In genomic region chr4:59197462-59197861, GRCm38 (mm10) we compare ENCODE assay signal across 25 mouse cellular contexts. TPM values are rescaled to one million over a fixed set of nuclear protein-coding genes. Genes with fewer than 3 reads are reported as not detected.
A peak's percentile ranks its signal among the peaks of the same experiment; 100 is the strongest.
DNase-seq lines count a peak whose midpoint lies in the region; ATAC-seq and TF ChIP-seq lines count a peak whose summit lies in the region.
"Had no signal": no experiment of that assay in that cellular context is flagged by ENCODE, and none has a peak within 500 bp of the region (broad histone marks: within the 10 kb centered on the region; RNA-seq: fewer than 3 reads in every experiment).

No protein-coding gene starts in this region.

- H3K4me3 ChIP-seq in hindbrain, embryonic 15.5 days, result no peak overlapping the region
- no peak overlapping the region for H3K4me3 ChIP-seq in hindbrain, postnatal 0 days (ENCODE audit: low read length)
- H3K4me3 ChIP-seq in bone marrow, adult 2 months (replicated peaks; ENCODE audit: control insufficient read depth, low read depth, low read length), result no peak overlapping the region
- no peak overlapping the region for H3K4me3 ChIP-seq in limb, embryonic 13.5 days
- H3K4me3 ChIP-seq in liver, postnatal 0 days (ENCODE audit: low read depth, low read length), result no peak overlapping the region
- no peak overlapping the region for H3K4me3 ChIP-seq in forebrain, embryonic 12.5 days (replicated peaks)
- H3K4me3 ChIP-seq: forebrain, embryonic 15.5 days; layer of hippocampus, adult 2 months; left cerebral cortex, adult 2 months; limb, embryonic 15.5 days had no signal

- no peak overlapping the region for H3K4me2 ChIP-seq in hindbrain, embryonic 15.5 days
- H3K4me2 ChIP-seq in hindbrain, postnatal 0 days (ENCODE audit: low read depth, low read length), result no peak overlapping the region
- peak overlapping the region; percentile 45 for H3K4me2 ChIP-seq in limb, embryonic 13.5 days (replicated peaks)
- peak overlapping the region; percentile 63; the same call in 1 of the 2 replicates for H3K4me2 ChIP-seq in liver, postnatal 0 days (ENCODE audit: low read depth, low read length)
- H3K4me2 ChIP-seq in forebrain, embryonic 12.5 days, result no peak overlapping the region
- H3K4me2 ChIP-seq: forebrain, embryonic 15.5 days; limb, embryonic 15.5 days had no signal

- H3K9ac ChIP-seq in hindbrain, embryonic 15.5 days, result no peak overlapping the region
- H3K9ac ChIP-seq in hindbrain, postnatal 0 days (replicated peaks; ENCODE audit: low read length), result no peak overlapping the region
- H3K9ac ChIP-seq in limb, embryonic 13.5 days, result no peak overlapping the region
- H3K9ac ChIP-seq in liver, postnatal 0 days (replicated peaks), result 0 out of 2 replicates have a peak overlapping the region, but pooled peaks have one; percentile 52
- H3K9ac ChIP-seq in forebrain, embryonic 12.5 days, result no peak overlapping the region
- H3K9ac ChIP-seq: forebrain, embryonic 15.5 days; limb, embryonic 15.5 days had no signal

- ATAC-seq in hindbrain, embryonic 15.5 days (ENCODE audit: low FRiP score, low read depth), result no peak
- ATAC-seq in hindbrain, postnatal 0 days, result no peak
- peak; percentile 74 for ATAC-seq in limb, embryonic 13.5 days (ENCODE audit: low FRiP score, low read depth)
- ATAC-seq in liver, postnatal 0 days, result no peak
- no peak for ATAC-seq in forebrain, embryonic 12.5 days (ENCODE audit: low FRiP score)
- ATAC-seq: activated CD4-positive, CD25-positive, alpha-beta regulatory T cell, adult 4 months; forebrain, embryonic 15.5 days; inflammation-experienced regulatory T-cells, adult 6 months had no signal

- no peak for TF ChIP-seq EP300 in liver, postnatal 0 days (IDR thresholded peaks at IDR 0.05; ENCODE audit: low read depth)

- no peak for TF ChIP-seq CTCF in hindbrain, postnatal 0 days (IDR thresholded peaks at IDR 0.05; ENCODE audit: low read depth)
- TF ChIP-seq CTCF in bone marrow, adult 2 months (IDR thresholded peaks at IDR 0.05; ENCODE audit: control insufficient read depth, insufficient read depth, low read length), result no peak
- TF ChIP-seq CTCF in liver, postnatal 0 days (IDR thresholded peaks at IDR 0.05; ENCODE audit: low read depth), result no peak

- H3K27ac ChIP-seq in hindbrain, embryonic 15.5 days (replicated peaks), result 0 out of 2 replicates have a peak overlapping the region, but pooled peaks have one; percentile 31
- H3K27ac ChIP-seq in hindbrain, postnatal 0 days, result no peak overlapping the region
- H3K27ac ChIP-seq in bone marrow, adult 2 months (ENCODE audit: control insufficient read depth, insufficient read depth, low read depth, low read length, poor library complexity), result 0 out of 2 replicates have a peak overlapping the region, but pooled peaks have one; percentile 50
- H3K27ac ChIP-seq in limb, embryonic 13.5 days, result peak overlapping the region; percentile 81; the same call in 1 of the 2 replicates
- peak overlapping the region; percentile 84; the same call in 1 of the 2 replicates for H3K27ac ChIP-seq in liver, postnatal 0 days (ENCODE audit: low read depth)
- H3K27ac ChIP-seq in forebrain, embryonic 12.5 days, result no peak overlapping the region
- H3K27ac ChIP-seq: forebrain, embryonic 15.5 days; layer of hippocampus, adult 2 months; left cerebral cortex, adult 2 months had no signal

- intact Hi-C loops in left cerebral cortex, postnatal 25 days (cut with DNase I), result no loop called here

- no peaks in the 10 kb centered on the region for H3K9me3 ChIP-seq in hindbrain, embryonic 15.5 days
- no peaks in the 10 kb centered on the region for H3K9me3 ChIP-seq in hindbrain, postnatal 0 days (ENCODE audit: low read length)
- H3K9me3 ChIP-seq in limb, embryonic 13.5 days, result no peaks in the 10 kb centered on the region
- no peaks in the 10 kb centered on the region for H3K9me3 ChIP-seq in liver, postnatal 0 days (ENCODE audit: low read length)
- H3K9me3 ChIP-seq in forebrain, embryonic 12.5 days, result no peaks in the 10 kb centered on the region
- H3K9me3 ChIP-seq: forebrain, embryonic 15.5 days; limb, embryonic 15.5 days had no signal

- no peak for TF ChIP-seq POLR2A in bone marrow, adult 2 months (IDR thresholded peaks at IDR 0.05; ENCODE audit: borderline replicate concordance, control insufficient read depth, low read depth, low read length)

- H3K36me3 ChIP-seq in hindbrain, embryonic 15.5 days, result no peaks in the 10 kb centered on the region
- no peaks in the 10 kb centered on the region for H3K36me3 ChIP-seq in hindbrain, postnatal 0 days (ENCODE audit: insufficient read depth, low read length)
- H3K36me3 ChIP-seq in limb, embryonic 13.5 days, result no peaks in the 10 kb centered on the region
- H3K36me3 ChIP-seq in liver, postnatal 0 days (replicated peaks; ENCODE audit: insufficient read depth, low read length), result 0 out of 2 replicates have a peak, but pooled peaks cover 5% of the 10 kb centered on the region
- no peaks in the 10 kb centered on the region for H3K36me3 ChIP-seq in forebrain, embryonic 12.5 days (replicated peaks)
- H3K36me3 ChIP-seq: forebrain, embryonic 15.5 days; limb, embryonic 15.5 days had no signal

- no peak for DNase-seq in hindbrain, postnatal 0 days (ENCODE audit: low spot score)
- DNase-seq in liver, postnatal 0 days, result no peak
- DNase-seq in left cerebral cortex, postnatal 25 days (ENCODE audit: low spot score in 2 of 2), result no peak
- no peak for DNase-seq in cerebellum, adult 9-10 months
- DNase-seq: adrenal gland, postnatal 25 days; B cell, adult 2 months; cerebellum, adult 8-10 months; heart, postnatal 4 days; lung, postnatal 14 days; right cerebral cortex, postnatal 4 days had no signal

- no peaks in the 10 kb centered on the region for H3K27me3 ChIP-seq in hindbrain, embryonic 15.5 days
- H3K27me3 ChIP-seq in hindbrain, postnatal 0 days (ENCODE audit: insufficient read depth, low read length), result no peaks in the 10 kb centered on the region
- no peaks in the 10 kb centered on the region for H3K27me3 ChIP-seq in limb, embryonic 13.5 days
- H3K27me3 ChIP-seq in liver, postnatal 0 days (ENCODE audit: insufficient read depth, low read length), result no peaks in the 10 kb centered on the region
- no peaks in the 10 kb centered on the region for H3K27me3 ChIP-seq in forebrain, embryonic 12.5 days
- H3K27me3 ChIP-seq: forebrain, embryonic 15.5 days; limb, embryonic 15.5 days; Patski had no signal

- peaks cover 30% of the 10 kb centered on the region for H3K4me1 ChIP-seq in hindbrain, embryonic 15.5 days (replicated peaks)
- H3K4me1 ChIP-seq in hindbrain, postnatal 0 days (ENCODE audit: insufficient read depth, low read length), result peaks cover 15% of the 10 kb centered on the region
- H3K4me1 ChIP-seq in bone marrow, adult 2 months (ENCODE audit: control insufficient read depth, insufficient read depth, low read length), result peaks cover 8% of the 10 kb centered on the region
- peaks cover 56% of the 10 kb centered on the region for H3K4me1 ChIP-seq in limb, embryonic 13.5 days
- H3K4me1 ChIP-seq in liver, postnatal 0 days (ENCODE audit: insufficient read depth), result peaks cover 75% of the 10 kb centered on the region
- H3K4me1 ChIP-seq in forebrain, embryonic 12.5 days, result peaks cover 17% of the 10 kb centered on the region

- 80% methylated on average over 3 of the region's 3 CpGs for WGBS in hindbrain, embryonic 15.5 days
- WGBS in hindbrain, postnatal 0 days, result 87% methylated on average over 3 of the region's 3 CpGs
- WGBS in bone marrow, adult 2 months, result 78% methylated on average over 3 of the region's 3 CpGs
- whole genome bisulfite sequencing in limb, embryonic 13.5 days, result 48% methylated on average over 3 of the region's 3 CpGs
- 72% methylated on average over 3 of the region's 3 CpGs for WGBS in liver, postnatal 0 days (ENCODE audit: insufficient replicate concordance)
- 74% methylated on average over 3 of the region's 3 CpGs for WGBS in forebrain, embryonic 12.5 days

RNA-seq across cellular contexts. Expression of gene Ugcg, which starts 8.4 kb away (rescaled TPM):
- 15.0 and 15.3 TPM in 2 replicates for polyA plus RNA-seq in hindbrain, embryonic 15.5 days (2015; fragmentation: Nextera tagmentation; extraction: Ambion mirVana)
- total RNA-seq in hindbrain, postnatal 0 days (2014; rRNA removed), result 46.5 and 46.8 TPM in 2 replicates
- 19.1 and 20.7 TPM in 2 replicates for polyA plus RNA-seq in hindbrain, postnatal 0 days (2015; fragmentation: Nextera tagmentation; extraction: Ambion mirVana)
- 17.5 and 18.7 TPM in 2 replicates for polyA plus RNA-seq in bone marrow, adult 2 months (2011; ENCODE audit: insufficient read depth, insufficient read length, low replicate concordance, missing spikeins)
- 11.9 and 13.4 TPM in 2 replicates for polyA plus RNA-seq in limb, embryonic 13.5 days (2015; fragmentation: Nextera tagmentation; extraction: Ambion mirVana)
- polyA plus RNA-seq in liver, postnatal 0 days (2015; fragmentation: Nextera tagmentation; extraction: Ambion mirVana), result 8.3 and 8.4 TPM in 2 replicates
- total RNA-seq in left cerebral cortex, postnatal 25 days (2021), result 10 to 100 TPM; 90.6 to 90.9 TPM
- polyA plus RNA-seq in forebrain, embryonic 12.5 days (2016; fragmentation: Nextera tagmentation; extraction: Ambion mirVana), result 18.7 and 19.9 TPM in 2 replicates

RNA-seq across cellular contexts. Expression of gene AI481877, which starts 58.7 kb away (rescaled TPM):
- 0.04 TPM in 1 of 2 replicates, not detected in the other for polyA plus RNA-seq in hindbrain, embryonic 15.5 days (2015; fragmentation: Nextera tagmentation; extraction: Ambion mirVana)
- not detected in 2 replicates for total RNA-seq in hindbrain, postnatal 0 days (2014; rRNA removed)
- polyA plus RNA-seq in hindbrain, postnatal 0 days (2015; fragmentation: Nextera tagmentation; extraction: Ambion mirVana), result 0.05 TPM in 1 of 2 replicates, not detected in the other
- not detected in 2 replicates for polyA plus RNA-seq in bone marrow, adult 2 months (2011; ENCODE audit: insufficient read depth, insufficient read length, low replicate concordance, missing spikeins)
- not detected in 2 replicates for polyA plus RNA-seq in limb, embryonic 13.5 days (2015; fragmentation: Nextera tagmentation; extraction: Ambion mirVana)
- not detected in 2 replicates for polyA plus RNA-seq in liver, postnatal 0 days (2015; fragmentation: Nextera tagmentation; extraction: Ambion mirVana)
- total RNA-seq in left cerebral cortex, postnatal 25 days (2021), result not detected
- polyA plus RNA-seq in forebrain, embryonic 12.5 days (2016; fragmentation: Nextera tagmentation; extraction: Ambion mirVana), result not detected in 2 replicates
- total RNA-seq: granulocyte monocyte progenitor cell, adult 5-6 weeks; heart, postnatal 4 days; layer of hippocampus, adult 2 months; left cerebral cortex, adult 2 months; megakaryocyte-erythroid progenitor cell, adult 5-6 weeks had no signal
- polyA plus RNA-seq: activated CD4-positive, CD25-positive, alpha-beta regulatory T cell, adult 4 months; forebrain, embryonic 15.5 days; heart, embryonic 14.5 days; inflammation-experienced regulatory T-cells, adult 6 months; kidney, embryonic 16.5 days; limb, embryonic 15.5 days had no signal

Comparison
In these comparisons a context has a peak if more than half of its experiments do, and no peak if none do; other contexts are left out.
1. H3K27ac ChIP-seq: peak in hindbrain, embryonic 15.5 days (single experiment), bone marrow, adult 2 months (single experiment), limb, embryonic 13.5 days (single experiment) and liver, postnatal 0 days (single experiment); none in hindbrain, postnatal 0 days (single experiment) and forebrain, embryonic 12.5 days (single experiment).
2. H3K4me2 ChIP-seq: peak in limb, embryonic 13.5 days (single experiment) and liver, postnatal 0 days (single experiment); none in hindbrain, embryonic 15.5 days (single experiment), hindbrain, postnatal 0 days (single experiment) and forebrain, embryonic 12.5 days (single experiment).